Mouse (Mus musculus) embryo, embryonic 9.5 days (tissue): ENCODE data around the gene Rgl1.

Experiments used
- DNase-seq: peaks from one replicate; pipeline ENCODE4 v3.0.0-alpha.2; 2017; ENCODE audit errors: extremely low spot score

The Rgl1 gene

DNA sequence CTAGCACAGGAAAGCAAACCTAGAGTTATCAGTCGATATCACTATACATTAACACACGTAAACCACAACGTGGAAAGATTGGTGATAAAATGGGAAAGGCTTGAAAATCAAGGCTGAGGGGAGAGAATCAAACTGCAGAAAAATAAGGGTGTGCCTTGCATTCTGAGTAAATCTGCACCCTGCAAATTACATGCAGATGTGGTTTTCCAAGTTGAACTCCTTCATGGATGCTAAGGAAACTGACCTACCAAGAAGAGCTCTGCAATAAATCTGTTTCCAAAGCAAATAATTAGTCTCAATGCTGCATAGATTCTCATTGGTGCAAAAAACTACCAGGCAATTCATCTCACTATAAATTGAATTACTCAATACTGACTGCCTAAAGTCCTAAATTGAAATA, 178.7 kb downstream of the Rgl1 start:
- no peak for DNase-seq

- no peak for DNase-seq
Observed at GRCm38 (mm10) chr1:152585385-152585984, 180.7 kb downstream of the Rgl1 start.

- no peak for DNase-seq
Observed at GRCm38 (mm10) chr1:152584933-152585332, 181.2 kb downstream of the Rgl1 start.

- no peak for DNase-seq
Observed at GRCm38 (mm10) chr1:152581127-152581905, 184.8 kb downstream of the Rgl1 start.

GRCm38 (mm10) chr1:152578944-152579343, 187.2 kb downstream of the Rgl1 start:
- DNase-seq = no peak

DNA sequence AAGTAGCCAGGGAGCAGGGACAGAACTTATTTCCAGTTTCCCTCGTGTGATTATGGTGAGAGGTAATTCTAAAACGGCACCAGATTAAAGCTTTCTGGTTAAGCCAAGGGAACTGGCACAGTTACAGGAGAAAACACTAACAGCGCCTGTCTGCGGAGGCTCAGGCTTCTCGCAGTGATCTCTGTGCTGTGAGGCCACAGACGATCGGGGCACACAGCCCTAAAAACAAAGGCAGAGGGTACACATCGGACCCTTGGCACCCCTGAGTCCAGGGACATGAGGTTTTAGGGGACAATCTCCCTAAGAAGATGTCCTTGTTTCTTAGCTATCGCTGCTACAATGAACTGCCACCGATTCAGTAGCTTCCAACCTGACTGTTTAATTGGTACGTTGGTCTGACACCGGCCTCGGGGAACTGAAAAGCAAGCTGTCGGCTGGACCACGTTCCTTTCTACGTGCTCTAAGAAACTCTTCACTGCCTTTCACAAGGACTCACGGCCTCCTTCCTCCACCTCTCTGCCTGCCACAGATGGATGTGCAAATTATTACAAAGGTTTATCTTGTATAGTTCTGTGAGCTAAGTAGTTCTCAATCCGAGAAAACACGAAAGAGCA, 187.9 kb downstream of the Rgl1 start:
- DNase-seq = no peak

- DNase-seq = peak; percentile 45
Observed at GRCm38 (mm10) chr1:152576614-152577144, 189.5 kb downstream of the Rgl1 start.

DNA sequence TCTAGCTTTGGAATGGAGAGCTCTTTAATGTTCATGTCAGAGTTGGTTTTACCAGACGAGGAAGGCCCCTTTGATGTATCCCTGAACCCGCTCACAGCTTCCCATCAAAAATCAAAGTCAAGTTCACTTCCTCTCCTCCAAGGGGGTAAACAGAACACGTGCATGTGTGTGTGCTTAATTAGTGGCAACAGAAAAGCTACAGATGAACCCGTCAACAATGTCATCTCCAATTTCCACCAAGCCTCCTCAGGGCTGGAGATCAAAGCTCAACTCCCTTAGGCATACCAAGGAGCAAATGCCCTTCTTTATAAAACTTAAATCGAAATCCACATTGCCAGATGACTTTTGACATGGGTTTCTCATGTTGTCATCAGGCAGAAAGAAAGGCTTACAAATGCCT, 191.1 kb downstream of the Rgl1 start:
- DNase-seq = no peak

GRCm38 (mm10) chr1:152573470-152574059, 192.6 kb downstream of the Rgl1 start:
- no peak for DNase-seq

GRCm38 (mm10) chr1:152572755-152573469, 193.2 kb downstream of the Rgl1 start:
- DNase-seq = no peak

DNA sequence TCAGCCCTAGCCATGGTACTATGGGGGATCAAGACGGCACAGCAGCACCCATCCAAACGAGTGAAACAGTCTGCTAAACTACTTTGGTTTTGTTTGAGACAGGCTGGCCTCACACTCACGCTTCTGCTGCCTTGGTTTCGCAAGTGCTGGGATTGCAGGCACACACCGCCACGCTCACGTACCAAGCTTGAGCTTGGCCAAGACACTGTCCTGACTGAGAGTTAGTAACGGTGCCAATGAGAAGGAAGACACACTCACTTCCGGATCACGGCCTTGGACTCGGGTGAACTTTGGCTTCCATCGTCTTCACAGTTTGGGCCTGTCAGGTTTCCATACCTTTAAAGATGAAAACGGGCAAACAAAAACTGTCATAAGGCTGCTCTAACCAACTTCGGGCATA, 194.8 kb downstream of the Rgl1 start:
- no peak for DNase-seq

- DNase-seq = no peak
Observed at GRCm38 (mm10) chr1:152570681-152571080, 195.5 kb downstream of the Rgl1 start.

DNA sequence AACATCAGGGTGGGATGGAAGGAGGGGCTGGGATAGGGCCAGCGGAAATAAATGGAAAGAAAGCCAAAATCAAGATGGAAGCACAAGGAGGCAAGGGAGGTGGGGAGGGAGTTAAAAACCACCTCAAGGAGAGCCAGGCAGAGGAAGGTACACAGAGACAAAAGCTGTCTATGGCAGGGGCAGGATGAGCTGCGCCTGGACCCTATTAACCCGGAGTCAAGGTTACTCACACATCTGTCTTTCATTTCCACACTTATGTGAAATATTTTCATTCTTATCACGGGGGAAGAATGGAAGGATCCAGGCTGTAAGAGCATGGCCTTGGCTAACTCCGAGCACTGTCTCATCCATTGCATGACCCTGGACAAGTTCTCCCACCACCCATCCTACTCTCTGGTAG, 202.9 kb downstream of the Rgl1 start:
- DNase-seq = no peak

DNA sequence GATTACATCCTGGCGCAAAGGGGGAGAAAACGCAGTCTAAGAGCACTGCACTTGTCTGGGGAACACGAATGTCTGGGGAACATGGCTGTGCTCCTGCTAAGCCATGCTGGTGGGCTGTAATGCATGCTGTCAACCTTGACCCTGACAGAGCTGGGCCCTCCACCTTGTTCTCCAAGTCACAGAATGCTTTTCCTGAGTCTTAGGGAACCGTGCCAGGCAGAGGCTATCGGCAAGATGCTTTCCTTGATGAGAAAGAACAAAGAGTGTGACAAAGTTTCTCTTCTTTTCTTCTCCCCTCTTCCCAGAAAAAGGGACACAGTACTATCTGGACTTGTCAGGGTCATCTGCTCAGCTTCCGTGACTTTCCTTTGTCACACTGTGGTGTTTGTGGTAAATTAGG, 203.3 kb downstream of the Rgl1 start:
- no peak for DNase-seq

DNA sequence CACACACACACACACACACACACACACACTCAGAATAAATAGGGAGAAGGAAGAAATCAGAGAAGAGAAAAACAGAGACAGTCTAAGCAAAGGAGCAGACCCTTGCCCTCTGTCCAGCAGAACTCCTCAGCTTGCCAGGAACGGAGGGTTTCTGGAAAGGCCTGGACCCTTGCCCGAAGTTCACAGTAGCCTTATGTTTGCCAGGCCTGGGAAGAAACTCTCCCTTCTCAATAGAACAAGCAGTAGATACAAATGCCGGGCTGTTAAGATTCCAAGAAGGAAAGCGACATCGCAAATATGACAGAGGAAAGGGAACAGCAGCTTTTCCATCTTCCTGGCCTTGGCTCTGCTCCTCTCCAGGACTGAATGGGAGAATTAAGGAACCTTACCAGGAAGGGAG, 205.7 kb downstream of the Rgl1 start:
- no peak for DNase-seq

GRCm38 (mm10) chr1:152556576-152557281, 209.4 kb downstream of the Rgl1 start:
- no peak for DNase-seq

GRCm38 (mm10) chr1:152555944-152556573, 210.1 kb downstream of the Rgl1 start:
- peak; percentile 65 for DNase-seq

DNA sequence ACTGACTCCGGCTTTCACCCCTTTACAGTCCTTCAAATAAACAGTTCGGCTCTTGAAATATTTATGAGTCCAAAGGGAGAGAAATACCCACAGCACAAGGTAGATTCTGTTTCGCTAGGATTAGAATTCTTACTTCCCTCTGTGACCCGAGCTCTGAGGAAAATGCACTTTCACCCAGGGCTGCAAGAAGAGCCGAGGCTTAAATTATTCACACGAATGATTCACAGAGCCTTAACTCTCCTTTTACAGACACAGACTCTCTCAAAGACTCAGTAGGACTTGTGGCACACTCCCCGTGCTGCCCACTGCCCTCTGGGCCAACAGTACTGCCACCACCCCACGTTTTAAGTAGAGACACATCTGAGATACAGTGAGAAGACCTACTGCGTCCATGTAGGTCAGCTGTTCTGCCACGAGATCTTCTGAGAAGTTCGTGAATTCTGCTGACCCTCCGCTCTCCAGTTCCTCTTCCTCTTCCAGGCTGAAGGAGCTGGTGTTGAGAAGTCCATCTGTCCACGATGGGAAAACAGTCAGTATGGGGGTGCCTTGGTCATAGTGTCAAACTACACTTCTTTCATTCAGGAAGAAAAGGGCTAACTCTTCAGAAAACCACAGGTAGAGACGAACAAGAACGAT, 212.1 kb downstream of the Rgl1 start:
- no peak for DNase-seq

DNA sequence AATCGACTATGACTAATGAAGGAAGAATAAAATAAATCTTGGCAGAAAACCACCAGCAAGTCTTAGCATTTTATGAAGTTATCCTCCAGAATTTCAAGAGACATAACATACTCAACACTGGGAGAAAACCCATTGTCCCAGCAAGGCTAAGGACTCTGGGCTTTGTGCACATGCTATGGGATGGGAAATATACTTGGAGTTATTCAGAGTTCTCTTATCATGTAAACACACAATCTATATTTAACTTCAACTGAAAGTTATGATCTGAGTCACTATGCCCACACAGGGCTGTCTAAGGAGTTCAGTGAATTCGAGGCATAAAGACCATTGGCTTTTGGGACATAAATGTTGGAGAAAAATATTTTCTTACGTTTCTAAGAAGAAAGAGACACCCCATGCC, 215.2 kb downstream of the Rgl1 start:
- DNase-seq = no peak

- no peak for DNase-seq
Observed at GRCm38 (mm10) chr1:152550544-152550943, 215.6 kb downstream of the Rgl1 start.
